Mouse (Mus musculus) MEL (cell line): ENCODE data around the gene Ints14. TPM values are rescaled to one million over a fixed set of nuclear protein-coding genes. Genes with fewer than 3 reads are reported as not detected.

Source experiments
- DNase-seq: peaks from one replicate; pipeline ENCODE4 v3.0.0; 2011; ENCODE audit warnings: low read depth, low spot score
- H3K27ac ChIP-seq: 2 replicates; pipeline ENCODE4 v1.5.1; 2012; ENCODE audit warnings: low read depth, mild to moderate bottlenecking, control low read depth, low read length, moderate library complexity; ENCODE audit not compliant: control insufficient read depth
- H3K27me3 ChIP-seq, 2 experiments: fragments of 150-350 bp in 1 of 2; sonication (generic) in 1 of 2; 2 replicates each; pipeline ENCODE4 v1.6.1; 2012; ENCODE audit warnings: low read length in 2 of 2, mild to moderate bottlenecking in 2 of 2, improper control_type of control experiment in 1 of 2, moderate library complexity in 1 of 2; ENCODE audit not compliant: insufficient read depth in 2 of 2, control insufficient read depth in 1 of 2
- H3K36me3 ChIP-seq, 2 experiments: 2 replicates each; pipeline ENCODE4 v1.6.1; 2012 to 2014; ENCODE audit warnings: low read length in 2 of 2, improper control_type of control experiment in 1 of 2, inconsistent platforms in 1 of 2, mild to moderate bottlenecking in 1 of 2; ENCODE audit not compliant: insufficient read depth in 2 of 2, control insufficient read depth in 1 of 2
- H3K4me1 ChIP-seq, 2 experiments: fragments of 150-350 bp in 1 of 2; sonication (generic) in 1 of 2; 2 replicates each; pipeline ENCODE4 v1.6.1; 2012; ENCODE audit warnings: low read length in 2 of 2, improper control_type of control experiment in 1 of 2, mild to moderate bottlenecking in 1 of 2; ENCODE audit not compliant: insufficient read depth in 2 of 2, control insufficient read depth in 1 of 2
- H3K4me3 ChIP-seq, 2 experiments: fragments of 150-350 bp in 1 of 2; sonication (generic) in 1 of 2; 2 replicates each; pipeline ENCODE4 v1.5.1; 2012; ENCODE audit warnings: low read depth in 2 of 2, low read length in 2 of 2, mild to moderate bottlenecking in 2 of 2, moderate library complexity in 2 of 2, control low read depth in 1 of 2, improper control_type of control experiment in 1 of 2; ENCODE audit not compliant: control insufficient read depth in 1 of 2, insufficient read depth in 1 of 2
- H3K79me2 ChIP-seq: 2 replicates; pipeline ENCODE4 v1.6.1; 2012; ENCODE audit warnings: mild to moderate bottlenecking, low read length, moderate library complexity; ENCODE audit not compliant: control insufficient read depth, poor library complexity, insufficient read depth
- H3K9ac ChIP-seq: 2 replicates; pipeline ENCODE4 v1.6.1; 2012; ENCODE audit warnings: low read depth, mild to moderate bottlenecking, control low read depth, low read length, moderate library complexity; ENCODE audit not compliant: control insufficient read depth, poor library complexity, severe bottlenecking
- H3K9me3 ChIP-seq: fragments of 150-350 bp; sonication (generic); replicated peaks from 2 replicates; pipeline ENCODE4 v1.6.1; 2012; ENCODE audit warnings: mild to moderate bottlenecking, low read length, improper control_type of control experiment, moderate library complexity; ENCODE audit not compliant: insufficient read depth
- CTCF ChIP-seq, 3 experiments: IDR thresholded peaks in 2 of 3; conservative IDR thresholded peaks in 1 of 3; 2 replicates each; pipeline ENCODE4 v1.5.1; 2011 to 2012; ENCODE audit warnings: low read length in 3 of 3, low read depth in 2 of 3, mild to moderate bottlenecking in 2 of 3, improper control_type of control experiment in 1 of 3, inconsistent platforms in 1 of 3, mixed read lengths in 1 of 3, moderate library complexity in 1 of 3; ENCODE audit not compliant: control insufficient read depth in 1 of 3, insufficient read depth in 1 of 3, poor library complexity in 1 of 3, severe bottlenecking in 1 of 3
- E2F4 ChIP-seq: IDR thresholded peaks from 2 replicates; pipeline ENCODE4 v1.6.1; 2011; ENCODE audit warnings: low read depth, low read length, improper control_type of control experiment, borderline replicate concordance
- ELF1 ChIP-seq: IDR thresholded peaks from 2 replicates; pipeline ENCODE4 v1.6.1; 2014; ENCODE audit warnings: low read depth, mild to moderate bottlenecking, inconsistent platforms, low read length, improper control_type of control experiment, moderate library complexity
- EP300 ChIP-seq, 2 experiments: IDR thresholded peaks; 2 replicates each; pipeline ENCODE4 v1.6.1; 2011; ENCODE audit warnings: improper control_type of control experiment in 2 of 2, low read length in 2 of 2, low read depth in 1 of 2, mild to moderate bottlenecking in 1 of 2
- GABPA ChIP-seq: IDR thresholded peaks from 2 replicates; pipeline ENCODE4 v1.6.1; 2012; ENCODE audit warnings: low read depth, mild to moderate bottlenecking, inconsistent platforms, low read length, improper control_type of control experiment, moderate library complexity
- GATA1 ChIP-seq: IDR thresholded peaks from 2 replicates; pipeline ENCODE4 v1.6.1; 2011; ENCODE audit warnings: low read depth, low read length, improper control_type of control experiment
- JUND ChIP-seq: IDR thresholded peaks from 2 replicates; pipeline ENCODE4 v1.6.1; 2011; ENCODE audit warnings: low read depth, mild to moderate bottlenecking, improper control_type of control experiment, low read length
- KAT2A ChIP-seq: conservative IDR thresholded peaks from 2 replicates; pipeline ENCODE4 v1.6.1; 2012; ENCODE audit warnings: low read depth, low read length, improper control_type of control experiment, inconsistent platforms
- MAX ChIP-seq: IDR thresholded peaks from 2 replicates; pipeline ENCODE4 v1.6.1; 2011; ENCODE audit warnings: low read length, improper control_type of control experiment
- MEF2A ChIP-seq: IDR thresholded peaks from 2 replicates; pipeline ENCODE4 v1.6.1; 2014; ENCODE audit warnings: low read depth, mild to moderate bottlenecking, inconsistent platforms, low read length, improper control_type of control experiment; ENCODE audit not compliant: poor library complexity, insufficient replicate concordance, severe bottlenecking; ENCODE audit errors: extremely low read depth
- MYB ChIP-seq: IDR thresholded peaks from 2 replicates; pipeline ENCODE4 v1.6.1; 2011; ENCODE audit warnings: mild to moderate bottlenecking, low read depth, low read length, improper control_type of control experiment
- MYC ChIP-seq: IDR thresholded peaks from 2 replicates; pipeline ENCODE4 v1.6.1; 2011; ENCODE audit warnings: low read depth, mild to moderate bottlenecking, low read length, improper control_type of control experiment, moderate library complexity
- NELFE ChIP-seq: IDR thresholded peaks from 2 replicates; pipeline ENCODE4 v1.6.1; 2011; ENCODE audit warnings: low read depth, low read length, improper control_type of control experiment
- POLR2A ChIP-seq, 2 experiments: IDR thresholded peaks; 2 replicates each; pipeline ENCODE4 v1.6.1; 2011 to 2012; ENCODE audit warnings: low read length in 2 of 2, mild to moderate bottlenecking in 2 of 2, control low read depth in 1 of 2, improper control_type of control experiment in 1 of 2, low read depth in 1 of 2, moderate library complexity in 1 of 2; ENCODE audit not compliant: control insufficient read depth in 1 of 2, insufficient read depth in 1 of 2, poor library complexity in 1 of 2
- POLR2AphosphoS2 ChIP-seq: IDR thresholded peaks from 2 replicates; pipeline ENCODE4 v1.6.1; 2011; ENCODE audit warnings: low read length, improper control_type of control experiment
- RAD21 ChIP-seq: IDR thresholded peaks from 2 replicates; pipeline ENCODE4 v1.6.1; 2011; ENCODE audit warnings: mild to moderate bottlenecking, low read depth, low read length, improper control_type of control experiment
- RCOR1 ChIP-seq: IDR thresholded peaks from 2 replicates; pipeline ENCODE4 v1.6.1; 2012; ENCODE audit warnings: low read depth, mild to moderate bottlenecking, inconsistent platforms, low read length, improper control_type of control experiment
- SIN3A ChIP-seq: IDR thresholded peaks from 2 replicates; pipeline ENCODE4 v1.6.1; 2012; ENCODE audit warnings: low read length, improper control_type of control experiment, inconsistent platforms
- TAL1 ChIP-seq: IDR thresholded peaks from 2 replicates; pipeline ENCODE4 v1.6.1; 2012; ENCODE audit warnings: mild to moderate bottlenecking, inconsistent platforms, low read length, moderate library complexity, mixed read lengths
- TBP ChIP-seq: IDR thresholded peaks from 2 replicates; pipeline ENCODE4 v1.8.0; 2011; ENCODE audit warnings: low read depth, low read length, improper control_type of control experiment
- USF1 ChIP-seq: IDR thresholded peaks from 2 replicates; pipeline ENCODE4 v1.6.1; 2014; ENCODE audit warnings: low read depth, mild to moderate bottlenecking, inconsistent platforms, low read length, improper control_type of control experiment, moderate library complexity
- ZC3H11A ChIP-seq: IDR thresholded peaks from 2 replicates; pipeline ENCODE4 v1.6.1; 2012; ENCODE audit warnings: low read depth, mild to moderate bottlenecking, inconsistent platforms, low read length, improper control_type of control experiment
- ZKSCAN1 ChIP-seq: IDR thresholded peaks from 2 replicates; pipeline ENCODE4 v1.6.1; 2012; ENCODE audit warnings: low read depth, mild to moderate bottlenecking, inconsistent platforms, low read length, improper control_type of control experiment, moderate library complexity
- ZMIZ1 ChIP-seq: IDR thresholded peaks from 2 replicates; pipeline ENCODE4 v1.6.1; 2012; ENCODE audit warnings: low read depth, mild to moderate bottlenecking, inconsistent platforms, low read length, improper control_type of control experiment, moderate library complexity
- polyA plus RNA-seq, 2 experiments: library from polyadenylated mRNA; stranded (reverse) in 1 of 2; unstranded in 1 of 2; fragments of >175 nt in 1 of 2; fragments of >200 nt in 1 of 2; gene quantifications; 2 replicates each; pipeline versions ENCODE4 v1.2.1 to v1.2.4; 2012; ENCODE audit warnings: low replicate concordance in 2 of 2, low read depth in 1 of 2; ENCODE audit not compliant: insufficient read length in 2 of 2, insufficient read depth in 1 of 2, missing spikeins in 1 of 2
- total RNA-seq: library from RNA; depleted of rRNA; stranded (reverse); fragments of 300-350 nt; gene quantifications from 2 replicates; pipeline ENCODE4 v1.2.3, GENCODE M21; 2012

Ints14 gene
- total and polyA plus RNA-seq, 3 experiments: 37.9 to 54.1 TPM; not detected in 1

- Histone ChIP-seq H3K79me2 (no peaks in the 10 kb centered on the region), H3K9me3 (no peaks in the 10 kb centered on the region), H3K9ac (no peak overlapping the region), H3K4me3 (no peak overlapping the region), H3K27ac (no peak overlapping the region), H3K27me3 (peaks cover 0 to 2% of the 10 kb centered on the region in 2 experiments; a peak in 1 of 4 replicates), H3K36me3 (peaks cover 0 to 16% of the 10 kb centered on the region in 2 experiments; a peak in 2 of 4 replicates), H3K4me1 (peaks cover 12 to 37% of the 10 kb centered on the region in 2 experiments; a peak in 3 of 4 replicates)
- DNase-seq: peak; percentile 26
- TF ChIP-seq CTCF (IDR thresholded peaks at IDR 0.05 in 2 of 3, conservative IDR thresholded peaks at IDR 0.05 in 1 of 3; ENCODE audit: control insufficient read depth in 1 of 3, insufficient read depth in 1 of 3, low read depth in 2 of 3, low read length in 3 of 3, poor library complexity in 1 of 3, severe bottlenecking in 1 of 3) (no peak), KAT2A (no peak), EP300 (IDR thresholded peaks at IDR 0.05; ENCODE audit: low read depth in 1 of 2, low read length in 2 of 2) (no peak), RCOR1 (no peak), ELF1 (no peak), USF1 (no peak), MAX (no peak), GABPA (no peak), ZKSCAN1 (no peak), TBP (no peak), RAD21 (no peak), SIN3A (no peak), NELFE (no peak), ZMIZ1 (no peak), JUND (no peak), POLR2A (IDR thresholded peaks at IDR 0.05; ENCODE audit: control insufficient read depth in 1 of 2, insufficient read depth in 1 of 2, low read depth in 1 of 2, low read length in 2 of 2, poor library complexity in 1 of 2) (no peak), MYC (no peak)
These were observed 19.9 kb upstream of the Ints14 start for GRCm38 (mm10) chr9:64940731-64941346.

GRCm38 (mm10) chr9:64941650-64942049, 19.1 kb upstream of the Ints14 start:
- Histone ChIP-seq H3K4me1 (peaks cover 12 to 31% of the 10 kb centered on the region in 2 experiments; a peak in 3 of 4 replicates), H3K27ac (no peak overlapping the region), H3K9ac (no peak overlapping the region)
- no peak for DNase-seq
- no peak for TF ChIP-seq MYB
- TF ChIP-seq GATA1: no peak
- TF ChIP-seq CTCF (IDR thresholded peaks at IDR 0.05 in 2 of 3, conservative IDR thresholded peaks at IDR 0.05 in 1 of 3; ENCODE audit: control insufficient read depth in 1 of 3, insufficient read depth in 1 of 3, low read depth in 2 of 3, low read length in 3 of 3, poor library complexity in 1 of 3, severe bottlenecking in 1 of 3): no peak
- TF ChIP-seq KAT2A: no peak
- TF ChIP-seq JUND: no peak
- no peak for TF ChIP-seq ZC3H11A
- no peak for TF ChIP-seq E2F4
- TF ChIP-seq POLR2AphosphoS2: no peak
- TF ChIP-seq MEF2A: no peak
- no peak for TF ChIP-seq ZMIZ1
- no peak for TF ChIP-seq TAL1
- no peak for TF ChIP-seq ELF1
- TF ChIP-seq, all 39 proteins: peak for 0
- H3K9me3 ChIP-seq: no peaks in the 10 kb centered on the region
- H3K36me3 ChIP-seq: peaks cover 0 to 16% of the 10 kb centered on the region in 2 experiments; a peak in 2 of 4 replicates
- H3K79me2 ChIP-seq: no peaks in the 10 kb centered on the region
- no peak overlapping the region for H3K4me3 ChIP-seq
- peaks cover 0 to 2% of the 10 kb centered on the region in 2 experiments; a peak in 1 of 4 replicates for H3K27me3 ChIP-seq
